Mouse (Mus musculus) heart, adult 18-20 months (tissue): ENCODE data around the gene BC005561. TPM values are rescaled to one million over a fixed set of nuclear protein-coding genes. Genes with fewer than 3 reads are reported as not detected.
"Not testable (repeated sequence)": the region's sequence is repeated elsewhere in the genome, so short reads cannot be mapped to it uniquely, and the experiment has no call there.

ENCODE experiments used
- DNase-seq, 2 experiments: peaks; one replicate each; pipeline ENCODE4 v3.0.0; 2021 to 2022; ENCODE audit warnings: mixed read lengths in 1 of 2
- long read RNA-seq, 2 experiments: library from polyadenylated mRNA; stranded (forward); transcript quantifications; one replicate each; pipeline ENCODE4 v2.0.0; 2021
- total RNA-seq, 2 experiments: library from RNA; stranded (reverse); gene quantifications; 2 replicates each; pipeline ENCODE4 v1.2.3; 2021

The BC005561 gene
- 1 to 10 TPM; 3.4 to 4.0 TPM for total RNA-seq
- long read RNA-seq, experiment 1, full-length matches to known transcripts = 1 of 2 reads
- long read RNA-seq, experiment 1, partial matches to known transcripts = 0 of 2 reads
- long read RNA-seq, experiment 1, other reads (novel, unspliced or antisense) = 1 of 2 reads
- long read RNA-seq, experiment 2 = 0 reads

GRCm38 (mm10) chr5:104508195-104508891, at the start of gene BC005561:
TSS of gene BC005561 (plus strand) at chr5:104508352.
- peak; percentile 90 for DNase-seq

GRCm38 (mm10) chr5:104458832-104459705, 49.1 kb upstream of the BC005561 start, which contains the start of gene Pkd2:
TSS of gene Pkd2 (plus strand) at chr5:104459450.
- peak; percentile 86 for DNase-seq

- peak; percentile 69 to 70 for DNase-seq
These were observed 48.3 kb upstream of the BC005561 start for GRCm38 (mm10) chr5:104459706-104460455.

- DNase-seq = no peak
These were observed 47.7 kb upstream of the BC005561 start for GRCm38 (mm10) chr5:104460456-104460838.

- DNase-seq = peak; percentile 50 to 53
These were observed 47.3 kb upstream of the BC005561 start for GRCm38 (mm10) chr5:104460856-104461255.

GRCm38 (mm10) chr5:104465279-104465678, 42.9 kb upstream of the BC005561 start:
- DNase-seq = peak; percentile 21 to 22

- peak; percentile 80 to 83 for DNase-seq
These were observed 42.4 kb upstream of the BC005561 start for GRCm38 (mm10) chr5:104465731-104466130.

GRCm38 (mm10) chr5:104466816-104467215, 41.3 kb upstream of the BC005561 start:
- DNase-seq = no peak

GRCm38 (mm10) chr5:104468586-104468985, 39.6 kb upstream of the BC005561 start:
- no peak for DNase-seq

GRCm38 (mm10) chr5:104470981-104471391, 37.2 kb upstream of the BC005561 start:
- DNase-seq = no peak

GRCm38 (mm10) chr5:104472371-104472770, 35.8 kb upstream of the BC005561 start:
- peak in 1 of 2 experiments; percentile 21 for DNase-seq

GRCm38 (mm10) chr5:104480367-104480766, 27.8 kb upstream of the BC005561 start:
- DNase-seq = no peak

GRCm38 (mm10) chr5:104482856-104483255, 25.3 kb upstream of the BC005561 start:
- DNase-seq = no peak

GRCm38 (mm10) chr5:104491561-104491960, 16.6 kb upstream of the BC005561 start:
- no peak for DNase-seq

GRCm38 (mm10) chr5:104504883-104505282, 3.3 kb upstream of the BC005561 start:
- no peak for DNase-seq

- DNase-seq = no peak
These were observed 340 bp upstream of the BC005561 start for GRCm38 (mm10) chr5:104507829-104508194.

GRCm38 (mm10) chr5:104511211-104511610, 3.1 kb downstream of the BC005561 start:
- DNase-seq = no peak

- no peak for DNase-seq
These were observed 30.5 kb downstream of the BC005561 start for GRCm38 (mm10) chr5:104538612-104539011.

GRCm38 (mm10) chr5:104539331-104539730, 31.2 kb downstream of the BC005561 start:
- no peak for DNase-seq

- DNase-seq = not testable (repeated sequence)
These were observed 59.9 kb downstream of the BC005561 start for GRCm38 (mm10) chr5:104568079-104568478.

GRCm38 (mm10) chr5:104570766-104571165, 62.6 kb downstream of the BC005561 start:
- DNase-seq = peak; percentile 9 to 30
